Mouse (Mus musculus) liver, embryonic 16.5 days (tissue): Measurements from ENCODE around the gene Rad51ap2. TPM values are rescaled to one million over a fixed set of nuclear protein-coding genes. Genes with fewer than 3 reads are reported as not detected.

Experiments
- ATAC-seq: fragments of 200-750 bp; cut with Nextera tagmentation; 2 replicates; pipeline ENCODE4 v1.8.0; 2017; ENCODE audit warnings: low read depth, mild to moderate bottlenecking, moderate number of reproducible peaks, moderate library complexity
- H3K27ac ChIP-seq: fragments of 300-500 bp; sonication (generic); 2 replicates; pipeline ENCODE4 v1.5.1; 2014; ENCODE audit warnings: mild to moderate bottlenecking, low read length
- H3K27me3 ChIP-seq: fragments of 300-500 bp; sonication (generic); 2 replicates; pipeline ENCODE4 v1.6.1; 2014; ENCODE audit warnings: low read depth, low read length, mixed read lengths; ENCODE audit not compliant: control insufficient read depth, insufficient read depth
- H3K36me3 ChIP-seq: fragments of 300-500 bp; sonication (generic); 2 replicates; pipeline ENCODE4 v1.6.1; 2014; ENCODE audit warnings: mild to moderate bottlenecking; ENCODE audit not compliant: control insufficient read depth, insufficient read depth
- H3K4me1 ChIP-seq: fragments of 300-500 bp; sonication (generic); 2 replicates; pipeline ENCODE4 v1.6.1; 2014; ENCODE audit warnings: low read depth, low read length, mixed read lengths; ENCODE audit not compliant: control insufficient read depth
- H3K4me2 ChIP-seq: fragments of 300-500 bp; sonication (generic); 2 replicates; pipeline ENCODE4 v1.6.1; 2014; ENCODE audit warnings: low read depth, low read length, mixed read lengths
- H3K4me3 ChIP-seq: fragments of 300-500 bp; sonication (generic); 2 replicates; pipeline ENCODE4 v1.5.1; 2014; ENCODE audit warnings: low read depth, mild to moderate bottlenecking, low read length
- H3K9ac ChIP-seq: fragments of 300-500 bp; sonication (generic); 2 replicates; pipeline ENCODE4 v1.6.1; 2014; ENCODE audit warnings: low read depth, low read length
- H3K9me3 ChIP-seq: fragments of 300-500 bp; sonication (generic); replicated peaks from 2 replicates; pipeline ENCODE4 v1.6.1; 2016; ENCODE audit warnings: low read length; ENCODE audit not compliant: control insufficient read depth
- WGBS: fragments of 180-500 bp; shearing (Covaris S2); extraction: QIAGEN DNeasy Blood & Tissue Kit; methylation state at CpG from one replicate; pipeline ENCODE4 v1.1.7; 2014; ENCODE audit not compliant: insufficient replicate concordance; 5-methylcytosine and 5-hydroxymethylcytosine counted together
- polyA plus RNA-seq: library from polyadenylated mRNA; unstranded; fragments of >200 nt; fragmentation: Nextera tagmentation; extraction: Ambion mirVana; gene quantifications from 2 replicates; pipeline ENCODE4 v1.2.1, GENCODE M21; 2015

Gene Rad51ap2
- polyA plus RNA-seq, 1 experiment from 2014 or later: 0.04 TPM

DNA sequence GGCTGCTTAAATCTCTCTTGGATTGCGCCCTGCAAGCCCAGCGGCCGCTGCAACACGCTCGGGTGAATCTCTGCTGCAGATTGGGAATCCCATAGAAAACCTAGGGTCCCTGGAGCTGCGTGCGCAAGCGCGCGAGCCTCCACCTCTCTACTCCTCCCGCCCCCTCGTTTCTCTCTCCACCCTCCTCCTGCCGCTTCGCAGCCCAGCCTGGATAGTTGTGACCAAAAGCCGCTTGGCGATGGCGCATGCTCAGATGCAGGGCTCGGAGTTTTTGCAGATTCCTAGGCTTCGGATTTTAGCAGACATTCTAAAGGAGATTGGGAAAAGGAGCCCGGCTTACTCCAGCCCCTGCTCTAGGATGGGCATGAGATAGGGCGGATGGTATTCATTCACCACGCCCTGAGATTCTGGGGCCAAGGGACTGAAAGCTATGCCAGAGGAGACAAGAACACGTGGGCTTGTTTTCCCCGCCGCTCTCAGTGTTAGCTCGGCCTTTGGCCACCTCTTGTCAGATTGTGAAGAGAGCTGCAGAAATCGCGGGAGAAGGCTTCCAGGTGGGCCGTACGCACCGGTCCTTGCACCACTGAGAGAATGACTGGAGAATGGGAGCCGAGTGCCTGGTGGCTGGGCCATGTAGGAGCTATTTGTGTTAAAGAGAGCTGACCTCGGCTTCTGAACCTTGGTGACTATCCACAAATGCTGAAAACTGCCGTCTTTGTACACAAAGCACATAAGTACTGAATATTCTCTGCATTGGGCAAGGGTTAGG is 19.2 kb upstream of the Rad51ap2 start, which contains the start of gene Vsnl1:
TSS of gene Vsnl1 (minus strand) at position 117 of the 769 bp plus-strand sequence.
- H3K9ac ChIP-seq: no peak within 1 kb of the TSS
- H3K9me3 ChIP-seq: no peaks in the 10 kb centered on the region
- H3K36me3 ChIP-seq: no peaks in the 10 kb centered on the region
- peak within 1 kb of the TSS; percentile 35 for H3K4me2 ChIP-seq
- H3K27me3 ChIP-seq: peaks cover 29% of the 10 kb centered on the region
- ATAC-seq: no peak
- WGBS: 4% methylated on average over 34 of the region's 34 CpGs
- H3K4me1 ChIP-seq: no peaks in the 10 kb centered on the region
- H3K27ac ChIP-seq: no peak within 1 kb of the TSS
- peak within 1 kb of the TSS; percentile 16; the same call in 1 of the 2 replicates for H3K4me3 ChIP-seq

DNA sequence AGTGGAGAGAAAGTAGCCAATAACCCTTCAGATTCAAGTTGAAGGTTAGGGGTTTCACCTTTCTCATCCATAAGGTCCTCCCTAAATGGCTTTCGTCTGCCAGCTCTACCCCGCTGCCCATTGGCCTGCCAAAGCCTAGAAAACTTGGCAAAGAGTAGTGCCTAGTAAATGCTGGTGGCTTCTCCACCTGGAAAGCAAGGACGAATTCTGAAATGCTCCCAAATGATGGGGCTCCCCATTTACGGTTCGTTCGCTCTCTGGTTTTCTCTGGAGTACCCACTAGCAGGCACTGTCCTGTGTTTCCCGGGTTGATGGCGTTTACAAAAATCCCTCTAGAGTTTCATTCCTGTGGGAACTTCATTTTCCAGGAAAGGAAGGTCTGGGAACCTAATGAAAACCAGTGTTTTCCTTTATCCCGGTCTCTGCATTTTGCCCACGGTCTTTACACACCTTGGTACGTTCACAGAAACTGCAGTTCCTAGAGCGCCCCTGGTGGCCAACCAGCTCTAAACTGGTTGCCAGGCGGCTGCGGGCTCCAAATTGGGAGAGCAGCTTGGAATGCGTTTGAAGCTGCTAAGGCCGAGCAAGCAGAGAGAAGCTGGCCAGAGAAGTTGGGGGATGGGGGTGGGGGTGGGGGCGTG is 18.5 kb upstream of the Rad51ap2 start:
- Histone ChIP-seq H3K9ac (no peak overlapping the region), H3K4me2 (no peak overlapping the region), H3K4me1 (no peaks in the 10 kb centered on the region), H3K27ac (no peak overlapping the region), H3K9me3 (no peaks in the 10 kb centered on the region), H3K36me3 (no peaks in the 10 kb centered on the region), H3K27me3 (peaks cover 29% of the 10 kb centered on the region), H3K4me3 (no peak overlapping the region)
- ATAC-seq: no peak
- WGBS: 16% methylated on average over 17 of the region's 17 CpGs

DNA sequence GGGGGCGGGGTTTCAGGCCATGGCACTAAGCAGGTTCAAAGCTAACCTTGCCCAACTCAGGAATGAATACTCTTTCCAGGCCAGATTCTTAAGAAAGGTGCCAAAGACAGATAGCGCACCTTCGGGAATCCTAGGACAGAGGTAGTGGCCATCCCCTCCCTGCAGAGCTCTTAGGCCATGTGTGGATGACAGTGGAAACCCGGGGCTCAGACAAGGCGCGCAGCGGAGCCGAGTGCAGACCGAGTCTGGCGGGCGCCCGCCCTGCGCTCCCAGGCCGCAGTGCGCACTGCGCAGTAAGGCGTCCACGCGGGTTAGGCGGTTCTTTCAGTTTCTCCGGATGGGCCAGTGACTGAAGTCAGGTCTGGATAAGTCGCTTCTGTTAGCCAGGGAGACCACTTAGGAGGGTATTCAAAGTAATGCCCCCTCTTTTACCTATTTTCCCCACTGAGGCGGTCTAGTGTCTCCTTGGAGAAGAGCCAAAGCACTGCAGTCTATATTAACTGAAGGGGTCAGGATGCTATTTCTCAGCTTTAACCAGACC is 17.9 kb upstream of the Rad51ap2 start:
- no peaks in the 10 kb centered on the region for H3K9me3 ChIP-seq
- no peak overlapping the region for H3K27ac ChIP-seq
- H3K36me3 ChIP-seq: no peaks in the 10 kb centered on the region
- no peak overlapping the region for H3K9ac ChIP-seq
- H3K4me2 ChIP-seq: no peak overlapping the region
- no peak overlapping the region for H3K4me3 ChIP-seq
- no peaks in the 10 kb centered on the region for H3K4me1 ChIP-seq
- H3K27me3 ChIP-seq: peaks cover 29% of the 10 kb centered on the region
- 24% methylated on average over 23 of the region's 23 CpGs for WGBS
- no peak for ATAC-seq

DNA sequence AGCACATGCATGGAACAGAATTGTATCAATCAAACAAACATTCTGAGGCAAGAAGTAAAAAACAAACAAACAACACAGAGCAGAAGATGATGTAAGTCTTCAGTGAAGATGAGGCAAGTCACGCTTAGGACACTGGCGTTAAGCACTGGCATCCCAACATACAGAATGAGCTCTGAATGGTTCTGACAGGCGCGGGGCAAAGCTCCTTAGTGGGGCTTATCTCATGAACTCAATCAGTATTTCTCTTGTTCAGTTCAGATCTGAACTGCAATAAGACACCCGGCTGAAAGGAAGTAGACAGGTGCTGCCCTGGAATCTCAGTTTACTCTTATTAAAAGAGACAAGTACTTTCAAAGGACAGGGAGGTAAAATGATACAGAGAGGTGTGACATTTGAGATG is 1.7 kb upstream of the Rad51ap2 start:
- WGBS: 48% methylated on average over 5 of the region's 5 CpGs
- Histone ChIP-seq H3K4me3 (no peak overlapping the region), H3K9me3 (no peaks in the 10 kb centered on the region), H3K27ac (no peak overlapping the region), H3K36me3 (no peaks in the 10 kb centered on the region), H3K4me2 (no peak overlapping the region), H3K27me3 (peaks cover 6% of the 10 kb centered on the region), H3K9ac (no peak overlapping the region), H3K4me1 (peaks cover 3% of the 10 kb centered on the region)
- no peak for ATAC-seq

DNA sequence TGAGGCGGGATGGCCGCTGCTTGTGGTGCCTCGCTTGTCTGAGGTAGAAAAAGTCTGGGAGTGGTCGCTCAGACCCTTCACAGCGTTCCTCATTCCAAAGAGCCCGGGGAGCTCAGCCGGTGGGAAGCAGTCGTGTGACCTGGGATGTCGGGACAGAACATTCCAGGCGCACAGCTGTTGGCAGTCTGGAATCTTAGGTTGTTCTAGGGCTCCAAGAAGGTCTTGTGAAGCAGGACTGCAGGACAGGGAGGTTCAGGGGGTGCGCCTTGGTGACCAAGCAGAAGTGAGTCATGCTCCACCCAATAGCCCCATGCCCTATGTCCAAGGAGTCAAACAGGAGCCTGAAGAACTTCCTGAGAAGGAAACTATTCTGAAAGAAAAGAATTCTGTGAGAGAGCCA is 334 bp downstream of the Rad51ap2 start:
- Histone ChIP-seq H3K27me3 (peaks cover 6% of the 10 kb centered on the region), H3K4me1 (peaks cover 3% of the 10 kb centered on the region), H3K36me3 (no peaks in the 10 kb centered on the region), H3K9me3 (no peaks in the 10 kb centered on the region), H3K9ac (no peak overlapping the region), H3K27ac (no peak overlapping the region), H3K4me2 (peak overlapping the region; percentile 61), H3K4me3 (peak overlapping the region; percentile 48)
- WGBS: 3% methylated on average over 11 of the region's 11 CpGs
- no peak for ATAC-seq

DNA sequence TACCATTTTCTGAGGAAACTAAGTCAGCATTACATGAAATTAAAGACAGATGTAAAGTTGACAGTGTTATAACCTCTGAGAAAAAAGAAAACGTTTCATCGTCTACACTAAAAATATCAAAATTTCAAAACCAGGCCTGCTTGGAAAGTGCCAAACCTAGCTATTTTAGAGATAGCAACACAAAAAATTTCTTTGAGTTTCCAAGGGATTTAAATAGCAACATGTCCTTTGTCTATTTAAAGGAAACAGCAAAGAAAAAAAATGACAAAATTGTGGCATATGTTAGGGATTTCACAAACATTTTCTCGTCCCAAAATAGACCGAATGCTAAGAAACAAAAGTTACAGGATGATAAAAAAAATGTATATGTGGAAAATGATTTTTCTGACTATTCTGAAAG is 753 bp downstream of the Rad51ap2 start:
- Histone ChIP-seq H3K27me3 (peaks cover 6% of the 10 kb centered on the region), H3K4me3 (no peak overlapping the region), H3K9ac (no peak overlapping the region), H3K9me3 (no peaks in the 10 kb centered on the region), H3K27ac (no peak overlapping the region), H3K36me3 (no peaks in the 10 kb centered on the region), H3K4me1 (peaks cover 3% of the 10 kb centered on the region), H3K4me2 (no peak overlapping the region)
- no peak for ATAC-seq
- 60% methylated on average over 4 of the region's 4 CpGs for WGBS

Other genes with a start within 250 kb of the Rad51ap2 start
- gene Msgn1, start 247.1 kb upstream of the Rad51ap2 start, polyA plus RNA-seq: not detected in 2 replicates
- 8.0 and 8.4 TPM in 2 replicates for gene Gen1, start 190.3 kb upstream of the Rad51ap2 start, polyA plus RNA-seq
- 61.6 and 62.1 TPM in 2 replicates for gene Smc6, start 190.2 kb upstream of the Rad51ap2 start, polyA plus RNA-seq
- gene Vsnl1, start 19.5 kb upstream of the Rad51ap2 start, polyA plus RNA-seq: not detected in 2 replicates